Mouse (Mus musculus) olfactory bulb, adult 2 months (tissue): ENCODE measurements at regions not wholly inside any gene's neighbourhood (a gene's known extent, or its start where the extent isn't known, plus 50 kb on each side); places are given as distances from the start of the nearest gene placed in this dataset.

Source experiments
- CTCF ChIP-seq: fragments of 200-500 bp; IDR thresholded peaks from 2 replicates; pipeline ENCODE4 v1.5.1; 2012; ENCODE audit warnings: low read depth, mild to moderate bottlenecking, low read length, moderate library complexity; ENCODE audit not compliant: insufficient read depth
- POLR2A ChIP-seq: fragments of 200-500 bp; IDR thresholded peaks from 2 replicates; pipeline ENCODE4 v1.6.1; 2012; ENCODE audit warnings: mild to moderate bottlenecking, low read depth, low read length, moderate library complexity; ENCODE audit not compliant: insufficient read depth

GRCm38 (mm10) chr11:24535462-24535861, 457.6 kb downstream of the Bcl11a start:
- TF ChIP-seq CTCF = no peak
- no peak for TF ChIP-seq POLR2A
